Mouse (Mus musculus) forebrain, postnatal 0 days (tissue): ENCODE data around the gene BC028528. TPM values are rescaled to one million over a fixed set of nuclear protein-coding genes. Genes with fewer than 3 reads are reported as not detected.
A peak's percentile ranks its signal among the peaks of the same experiment; 100 is the strongest.

ENCODE experiments used
- ATAC-seq: fragments of 200-750 bp; cut with Nextera tagmentation; 2 replicates; pipeline ENCODE4 v1.8.0; 2017; ENCODE audit warnings: mild to moderate bottlenecking, moderate library complexity
- DNase-seq: peaks from one replicate; pipeline ENCODE4 v3.0.0-alpha.2; 2015
- H3K27ac ChIP-seq: fragments of 300-500 bp; sonication (generic); 2 replicates; pipeline ENCODE4 v1.5.1; 2014; ENCODE audit warnings: low read depth, mild to moderate bottlenecking, antibody characterized with exemption, low read length, moderate library complexity, mixed read lengths
- H3K27me3 ChIP-seq: fragments of 300-500 bp; sonication (generic); 2 replicates; pipeline ENCODE4 v1.6.1; 2014; ENCODE audit warnings: mild to moderate bottlenecking, low read length, mixed read lengths; ENCODE audit not compliant: insufficient read depth
- H3K36me3 ChIP-seq: fragments of 300-500 bp; sonication (generic); 2 replicates; pipeline ENCODE4 v1.6.1; 2014; ENCODE audit warnings: mild to moderate bottlenecking, moderate library complexity; ENCODE audit not compliant: insufficient read depth
- H3K4me1 ChIP-seq: fragments of 300-500 bp; sonication (generic); 2 replicates; pipeline ENCODE4 v1.6.1; 2014; ENCODE audit warnings: antibody characterized with exemption; ENCODE audit not compliant: insufficient read depth
- H3K4me2 ChIP-seq: fragments of 300-500 bp; sonication (generic); 2 replicates; pipeline ENCODE4 v1.6.1; 2014; ENCODE audit warnings: low read depth, mild to moderate bottlenecking, moderate library complexity
- H3K4me3 ChIP-seq: fragments of 300-500 bp; sonication (generic); 2 replicates; pipeline ENCODE4 v1.5.1; 2014; ENCODE audit warnings: low read depth, low read length, mixed read lengths
- H3K9ac ChIP-seq: fragments of 300-500 bp; sonication (generic); 2 replicates; pipeline ENCODE4 v1.6.1; 2014; ENCODE audit warnings: mild to moderate bottlenecking
- H3K9me3 ChIP-seq: fragments of 300-500 bp; sonication (generic); 2 replicates; pipeline ENCODE4 v1.6.1; 2016; ENCODE audit warnings: low read length
- CTCF ChIP-seq: sonication (generic); IDR thresholded peaks from 2 replicates; pipeline ENCODE4 v1.5.1; 2016; ENCODE audit warnings: antibody characterized with exemption, control low read depth, low read depth
- WGBS: fragments of 180-500 bp; shearing (Covaris S2); extraction: QIAGEN DNeasy Blood & Tissue Kit; methylation state at CpG from one replicate; pipeline ENCODE4 v1.1.7; 2014; 5-methylcytosine and 5-hydroxymethylcytosine counted together
- polyA plus RNA-seq: library from polyadenylated mRNA; unstranded; fragments of >200 nt; fragmentation: Nextera tagmentation; extraction: Ambion mirVana; gene quantifications from 2 replicates; pipeline ENCODE4 v1.2.1, GENCODE M21; 2015
- total RNA-seq: library from RNA; depleted of rRNA; stranded (reverse); fragments of >200 nt; gene quantifications from 2 replicates; pipeline ENCODE4 v1.2.3, GENCODE M21; 2014

BC028528 gene
- total and polyA plus RNA-seq, 2 experiments from 2014 or later = 5.7 to 18.4 TPM

DNA sequence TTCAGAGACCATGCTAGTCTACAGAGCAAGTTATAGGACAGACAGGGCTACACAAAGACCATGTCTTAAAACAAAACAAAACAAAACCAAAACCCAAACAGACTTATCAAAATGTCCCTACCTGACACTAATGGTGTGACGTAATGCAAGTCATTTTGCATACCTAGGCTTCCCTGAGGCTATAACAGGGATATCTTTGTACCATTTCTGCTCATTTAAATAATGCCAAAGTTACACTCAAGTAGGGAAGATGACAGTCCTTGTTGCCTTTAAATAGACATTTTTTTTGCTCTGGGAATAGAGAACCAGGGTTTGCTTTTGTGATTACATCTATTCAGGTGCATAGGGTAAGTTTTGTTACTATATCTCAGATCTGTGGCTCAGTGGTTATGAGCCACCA, 39.7 kb upstream of the BC028528 start:
- Histone ChIP-seq H3K9me3 (no peaks in the 10 kb centered on the region), H3K27me3 (no peaks in the 10 kb centered on the region), H3K4me1 (no peaks in the 10 kb centered on the region), H3K9ac (no peak overlapping the region), H3K4me3 (no peak overlapping the region), H3K36me3 (peaks cover 15% of the 10 kb centered on the region), H3K4me2 (no peak overlapping the region), H3K27ac (no peak overlapping the region)
- no peak for ATAC-seq
- no peak for DNase-seq
- 90% methylated on average over 1 of the region's 1 CpGs for WGBS
- no peak for TF ChIP-seq CTCF

DNA sequence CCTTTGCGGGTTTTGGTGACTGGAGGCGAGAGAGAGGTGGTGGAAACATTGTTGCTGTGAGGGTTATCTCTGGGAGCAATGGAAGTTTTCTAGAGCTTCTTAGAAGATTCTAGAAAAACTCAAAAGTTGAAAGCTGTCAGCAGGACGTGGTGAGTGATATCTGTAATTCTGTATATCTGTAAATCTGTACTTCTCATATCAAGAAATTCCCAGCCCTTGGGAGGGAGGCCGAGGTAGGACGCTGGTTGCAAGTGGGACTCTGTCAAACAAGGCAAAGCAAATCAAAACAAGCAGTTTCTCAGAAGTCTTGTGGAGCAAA, 38.6 kb upstream of the BC028528 start:
- peaks cover 15% of the 10 kb centered on the region for H3K36me3 ChIP-seq
- H3K27ac ChIP-seq = 0 out of 2 replicates have a peak overlapping the region, but pooled peaks have one; percentile 86
- H3K27me3 ChIP-seq = no peaks in the 10 kb centered on the region
- ATAC-seq (no peak), DNase-seq (no peak)
- peak overlapping the region; percentile 76 for H3K4me2 ChIP-seq
- TF ChIP-seq CTCF = no peak
- H3K4me1 ChIP-seq = no peaks in the 10 kb centered on the region
- no peaks in the 10 kb centered on the region for H3K9me3 ChIP-seq
- H3K4me3 ChIP-seq = peak overlapping the region; percentile 74
- WGBS = 0% methylated on average over 5 of the region's 5 CpGs
- peak overlapping the region; percentile 67 for H3K9ac ChIP-seq

DNA sequence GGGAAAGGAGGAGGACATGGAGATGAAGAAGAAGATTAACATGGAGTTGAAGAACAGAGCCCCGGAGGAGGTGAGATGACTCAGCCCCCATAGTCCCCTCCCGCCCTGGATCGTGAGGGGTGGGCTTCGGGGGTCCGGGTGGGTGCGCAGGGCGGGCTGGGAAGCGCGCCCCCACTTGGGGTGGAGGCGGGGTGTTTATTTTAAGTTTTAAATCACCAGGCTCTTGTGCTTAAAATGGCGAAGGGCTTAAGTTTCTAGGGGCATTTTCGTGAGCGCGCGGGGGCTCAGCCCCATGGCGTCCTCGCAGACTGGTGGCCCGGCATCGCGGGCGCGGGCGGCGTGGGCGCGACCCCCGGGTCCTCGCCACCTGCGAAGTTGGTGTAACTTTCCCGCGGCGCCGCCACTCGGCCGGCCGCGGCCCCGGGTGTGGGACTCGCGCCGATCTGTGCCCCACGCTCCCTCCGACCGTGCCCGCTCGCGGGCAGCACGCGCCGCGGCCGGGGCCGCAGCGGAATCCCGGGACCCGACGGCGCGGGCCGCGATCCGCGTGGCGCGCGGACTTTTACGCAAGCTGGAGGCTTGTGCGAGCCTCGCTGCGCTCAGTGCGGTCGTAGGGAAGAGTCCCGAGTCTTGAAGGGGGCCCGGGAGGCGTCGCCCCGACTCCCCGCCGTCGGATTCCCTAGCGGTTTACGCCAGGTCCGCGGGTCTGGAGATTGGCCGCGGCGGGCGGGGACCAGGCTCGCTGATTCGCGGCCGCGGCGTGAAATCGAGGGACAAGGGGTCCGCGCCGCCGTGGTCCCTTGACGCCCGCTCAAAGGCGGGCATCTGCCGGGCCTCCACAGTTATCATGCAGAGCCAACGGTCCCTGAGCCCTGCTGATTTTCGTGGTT, 38.0 kb upstream of the BC028528 start:
- no peak for TF ChIP-seq CTCF
- Histone ChIP-seq H3K4me3 (peak overlapping the region; percentile 74), H3K9ac (peak overlapping the region; percentile 67), H3K9me3 (no peaks in the 10 kb centered on the region), H3K36me3 (peaks cover 12% of the 10 kb centered on the region), H3K4me1 (no peaks in the 10 kb centered on the region), H3K4me2 (peak overlapping the region; percentile 76), H3K27ac (peak overlapping the region; percentile 86), H3K27me3 (no peaks in the 10 kb centered on the region)
- ATAC-seq (peak; percentile 28), DNase-seq (peak; percentile 47)
- WGBS = 1% methylated on average over 92 of the region's 105 CpGs

DNA sequence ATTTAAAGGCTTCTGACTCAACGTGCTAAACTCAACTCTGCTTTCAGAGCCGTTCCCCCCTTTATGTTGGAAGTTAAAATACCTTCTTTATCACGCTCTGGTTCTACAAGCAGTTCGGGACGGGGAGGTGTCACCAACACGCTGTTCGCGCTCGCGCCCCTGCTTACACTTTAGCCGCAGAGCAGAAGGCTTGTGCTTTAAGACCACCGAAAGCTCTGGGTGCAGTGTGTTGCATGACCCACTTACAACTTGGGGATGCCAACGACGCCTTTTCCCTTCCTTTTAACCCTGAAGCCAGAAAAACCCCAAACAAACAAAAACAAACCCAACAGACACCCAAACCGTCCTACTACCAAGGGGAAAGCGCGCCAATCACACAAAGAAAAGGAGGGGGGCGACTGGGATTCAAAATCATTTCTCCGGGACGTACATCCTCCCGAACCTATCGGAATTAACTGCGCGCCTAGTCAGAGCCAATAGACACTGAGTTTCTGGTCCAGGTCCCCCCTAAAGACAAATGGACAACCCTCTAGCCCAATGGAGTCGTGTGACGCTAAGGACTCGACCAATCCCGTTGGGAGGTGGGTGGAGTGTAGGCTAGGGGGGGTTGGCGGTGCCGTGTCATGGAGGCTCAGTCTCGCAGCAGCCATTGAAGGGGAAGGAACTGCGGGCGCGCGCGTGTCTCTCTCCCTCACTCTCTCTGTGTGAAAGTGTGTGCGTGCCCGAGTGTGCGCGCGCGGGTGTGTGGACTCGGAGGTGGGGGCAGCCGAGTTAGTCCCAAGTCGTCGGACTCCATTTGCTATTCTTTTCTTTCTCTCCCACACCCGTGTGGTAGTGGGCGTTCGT, 37.1 kb upstream of the BC028528 start, which contains the start of gene Anp32e:
Gene Anp32e, plus strand, starts transcription at position 589 of the 846 bp plus-strand sequence.
- Histone ChIP-seq H3K9ac (peak within 1 kb of the TSS; percentile 67), H3K4me1 (no peaks in the 10 kb centered on the region), H3K9me3 (no peaks in the 10 kb centered on the region), H3K4me3 (peak within 1 kb of the TSS; percentile 74), H3K36me3 (peaks cover 3% of the 10 kb centered on the region; the same call in 1 of the 2 replicates), H3K4me2 (peak within 1 kb of the TSS; percentile 76), H3K27ac (peak within 1 kb of the TSS; percentile 86), H3K27me3 (no peaks in the 10 kb centered on the region)
- DNase-seq (peak; percentile 99), ATAC-seq (peak; percentile 100)
- TF ChIP-seq CTCF = no peak; the same call in 1 of the 2 replicates
- WGBS = under 1% methylated on average over 49 of the region's 49 CpGs

DNA sequence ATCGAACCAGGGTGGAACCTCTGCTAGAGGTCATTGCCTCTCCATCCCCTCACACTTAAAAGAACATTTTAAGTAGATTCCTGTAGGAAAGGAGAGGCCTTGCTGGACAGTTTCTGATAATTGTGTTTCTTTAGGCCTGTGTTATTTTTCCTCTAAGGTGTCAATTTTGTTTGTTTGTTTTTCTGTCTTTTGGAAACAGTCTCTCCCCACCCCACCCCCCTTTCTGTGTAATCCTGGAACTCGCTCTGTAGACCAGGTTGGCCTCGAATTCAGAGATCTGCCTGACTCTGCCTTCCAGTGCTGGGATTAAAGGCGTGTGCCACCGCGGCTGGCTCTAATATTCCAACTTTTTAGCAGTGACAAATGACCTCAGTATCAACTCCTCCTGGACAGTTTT, 36.5 kb upstream of the BC028528 start:
- TF ChIP-seq CTCF = no peak
- H3K9ac ChIP-seq = no peak overlapping the region

DNA sequence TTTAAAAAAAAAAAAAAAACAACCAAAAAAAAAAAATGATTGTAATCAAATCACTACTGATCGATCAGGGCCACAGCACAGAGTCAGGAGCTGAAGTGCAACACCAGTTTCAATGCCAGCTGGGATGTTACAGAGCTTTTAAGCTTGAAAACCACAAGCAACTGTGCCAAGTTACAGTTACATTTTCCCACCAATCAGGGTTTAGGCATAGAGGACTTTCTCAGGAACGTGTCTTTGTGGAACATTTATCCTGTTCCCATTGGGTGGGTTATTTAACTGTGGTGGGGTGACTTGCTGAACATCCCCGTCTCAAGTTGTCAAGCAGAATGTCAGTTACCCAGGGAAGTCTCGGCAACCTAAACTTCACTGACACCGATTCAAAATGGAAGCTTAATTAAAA, 33.3 kb upstream of the BC028528 start:
- Histone ChIP-seq H3K27ac (no peak overlapping the region), H3K9ac (no peak overlapping the region), H3K36me3 (no peaks in the 10 kb centered on the region), H3K9me3 (no peaks in the 10 kb centered on the region), H3K4me2 (no peak overlapping the region), H3K27me3 (no peaks in the 10 kb centered on the region), H3K4me1 (no peaks in the 10 kb centered on the region), H3K4me3 (no peak overlapping the region)
- no peak for DNase-seq
- ATAC-seq = no peak
- TF ChIP-seq CTCF = no peak
- 85% methylated on average over 5 of the region's 5 CpGs for WGBS

More for the DNA sequence above, 36.5 kb upstream of the BC028528 start:
- no peaks in the 10 kb centered on the region for H3K27me3 ChIP-seq
- peak overlapping the region; percentile 72 for H3K4me2 ChIP-seq
- 72% methylated on average over 6 of the region's 6 CpGs for WGBS
- peak overlapping the region; percentile 74 for H3K4me3 ChIP-seq
- H3K36me3 ChIP-seq = no peaks in the 10 kb centered on the region
- H3K4me1 ChIP-seq = no peaks in the 10 kb centered on the region
- 0 out of 2 replicates have a peak overlapping the region, but pooled peaks have one; percentile 21 for H3K27ac ChIP-seq
- ATAC-seq (no peak), DNase-seq (no peak)
- no peaks in the 10 kb centered on the region for H3K9me3 ChIP-seq
